Mouse (Mus musculus) left cerebral cortex, adult 6 months (tissue): ENCODE data around the gene Ankrd11. TPM values are rescaled to one million over a fixed set of nuclear protein-coding genes. Genes with fewer than 3 reads are reported as not detected.

Experiments used
- long read RNA-seq, 2 experiments: library from polyadenylated mRNA; unstranded; transcript quantifications; one replicate each; pipeline ENCODE4 v2.0.0; 2019 to 2020
- polyA plus RNA-seq: library from polyadenylated mRNA; unstranded; fragments of <200 nt; fragmentation: Nextera tagmentation; gene quantifications from 2 replicates; pipeline ENCODE4 v1.2.3, GENCODE M21; 2021

Ankrd11 gene
- 18.2 and 43.0 TPM in 2 replicates for polyA plus RNA-seq
- long read RNA-seq, experiment 1, partial matches to known transcripts = 65 of 91 reads
- long read RNA-seq, experiment 1, other reads (novel, unspliced or antisense) = 25 of 91 reads
- long read RNA-seq, experiment 2, partial matches to known transcripts = 43 of 94 reads
- long read RNA-seq, experiment 2, other reads (novel, unspliced or antisense) = 51 of 94 reads

GRCm38 (mm10) chr8:123042158-123042973 is at the start of gene Ankrd11:
Gene Ankrd11 (minus strand): TSS chr8:123042277.

DNA sequence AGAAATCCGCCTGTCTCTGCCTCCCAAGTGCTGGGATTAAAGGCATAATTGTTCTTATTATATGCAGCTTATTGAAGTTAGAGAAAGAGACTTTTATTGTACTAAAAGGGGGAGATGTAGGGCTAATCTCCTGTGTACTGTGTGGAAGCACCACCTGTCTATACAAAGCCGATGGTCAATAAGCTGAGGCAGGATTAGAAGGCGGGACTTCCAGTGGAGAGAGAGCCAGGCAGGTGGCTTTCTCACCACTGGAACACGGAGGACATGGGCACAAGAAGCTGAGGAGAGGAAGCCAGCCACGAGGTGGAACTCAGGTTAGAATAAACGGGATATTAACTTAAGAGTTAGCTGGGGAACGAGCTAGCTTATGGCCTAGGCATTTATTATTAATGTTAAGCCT is 20.6 kb upstream of the Ankrd11 start, which contains the start of gene Spg7:
TSS of gene Spg7 (plus strand) at position 222 of the 400 bp plus-strand sequence.

DNA sequence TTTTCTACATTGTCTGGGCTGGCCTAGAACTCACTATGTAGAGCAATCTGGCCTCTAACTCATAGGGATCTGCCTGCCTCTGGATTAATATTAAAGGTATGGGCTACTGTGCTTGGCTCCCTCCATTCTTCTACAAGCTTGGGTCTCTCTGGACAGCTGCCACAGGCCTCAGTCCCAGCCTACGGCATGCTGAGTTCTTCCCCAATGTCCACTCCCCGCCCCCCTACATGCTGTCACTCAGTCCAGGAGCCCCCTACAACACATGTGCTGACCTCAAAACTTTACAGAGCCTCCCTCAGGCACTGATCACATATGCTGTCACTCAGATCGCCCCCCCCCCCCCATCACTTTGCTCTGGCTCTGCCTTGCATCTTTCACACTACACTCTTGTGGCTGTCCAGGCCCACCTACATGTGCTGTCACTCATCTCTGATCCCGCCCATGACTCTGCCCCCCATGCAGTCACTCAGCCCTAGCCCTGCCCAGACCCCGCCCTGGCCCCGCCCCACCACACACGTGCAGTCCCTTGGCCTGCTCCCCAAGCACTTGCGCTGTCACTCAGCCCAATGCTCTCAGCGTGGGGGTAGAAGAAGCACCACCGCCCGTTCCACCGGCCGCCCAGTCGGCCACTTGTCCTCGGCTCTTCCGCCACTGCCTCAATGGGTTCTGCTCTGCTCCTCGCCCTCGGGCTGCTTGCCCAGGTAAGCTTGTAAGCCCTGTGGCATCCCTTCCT is 194.1 kb downstream of the Ankrd11 start, which contains the start of gene Cdh15:
TSS of gene Cdh15 (plus strand) at position 138 of the 733 bp plus-strand sequence.

Other genes starting within 250 kb of the Ankrd11 start
- gene Cdh15, start 194.3 kb downstream of the Ankrd11 start, polyA plus RNA-seq = 1.1 and 2.8 TPM in 2 replicates
- 18.5 and 42.3 TPM in 2 replicates for gene Spg7, start 20.7 kb upstream of the Ankrd11 start, polyA plus RNA-seq
- 2,211 and 2,271 TPM in 2 replicates for gene Rpl13, start 60.1 kb upstream of the Ankrd11 start, polyA plus RNA-seq
- 11.0 and 14.2 TPM in 2 replicates for gene Cpne7, start 75.1 kb upstream of the Ankrd11 start, polyA plus RNA-seq
- gene Sult5a1, start 116.0 kb upstream of the Ankrd11 start, polyA plus RNA-seq = 0.16 and 0.20 TPM in 2 replicates
- gene Dpep1, start 144.0 kb upstream of the Ankrd11 start, polyA plus RNA-seq = not detected in 2 replicates
- 94.3 and 139 TPM in 2 replicates for gene Chmp1a, start 170.5 kb upstream of the Ankrd11 start, polyA plus RNA-seq
- gene Spata33, start 170.6 kb upstream of the Ankrd11 start, polyA plus RNA-seq = 8.6 and 9.6 TPM in 2 replicates
- 60.2 and 80.2 TPM in 2 replicates for gene Cdk10, start 182.6 kb upstream of the Ankrd11 start, polyA plus RNA-seq
- gene Spata2l, start 194.0 kb upstream of the Ankrd11 start, polyA plus RNA-seq = 31.7 and 37.1 TPM in 2 replicates
- 4.8 and 5.6 TPM in 2 replicates for gene Zfp276, start 211.9 kb upstream of the Ankrd11 start, polyA plus RNA-seq
- gene Vps9d1, start 212.1 kb upstream of the Ankrd11 start, polyA plus RNA-seq = 20.4 and 31.0 TPM in 2 replicates